Mouse (Mus musculus): ENCODE results near the gene Gsn. TPM values are rescaled to one million over a fixed set of nuclear protein-coding genes. Genes with fewer than 3 reads are reported as not detected.

The Gsn gene
- polyA plus RNA-seq, 1 experiment from 2014 or later: 29.9 TPM

DNA sequence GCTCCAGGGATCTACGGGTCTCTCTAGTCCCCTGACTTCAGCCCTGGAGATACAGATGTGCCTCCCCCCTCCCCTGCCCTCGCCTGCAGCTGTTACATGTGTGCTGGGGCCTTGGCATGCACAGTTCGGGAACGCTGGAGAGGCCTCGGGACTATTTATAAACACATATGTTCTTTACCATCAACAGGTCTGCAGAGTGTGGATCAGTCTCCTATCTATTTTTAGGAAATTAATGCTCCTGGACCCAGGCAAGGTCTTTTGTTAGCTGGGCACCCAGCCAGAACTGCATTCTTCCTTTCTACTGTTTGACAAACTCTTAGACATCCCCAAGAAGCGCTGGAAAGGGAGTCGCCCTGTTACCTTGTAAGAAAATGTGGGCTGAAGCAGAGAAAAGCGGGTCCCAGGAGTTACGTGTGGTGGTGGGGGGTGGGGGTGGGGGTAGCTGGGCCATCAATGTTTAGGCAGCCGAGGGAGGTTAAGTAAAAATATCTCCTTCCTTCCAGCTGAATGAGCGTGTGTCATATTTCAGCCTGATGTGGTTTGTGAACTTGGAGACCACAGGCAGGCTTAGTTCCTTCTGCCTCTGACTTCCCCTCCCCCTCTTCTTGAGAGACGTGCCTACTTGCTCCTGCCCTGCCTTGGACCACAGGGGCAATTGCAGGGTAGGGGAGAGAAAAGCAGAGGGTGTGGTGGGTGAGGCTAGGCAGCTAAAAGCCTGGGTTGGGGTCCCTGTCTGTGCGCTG, 3.3 kb downstream of the Gsn start:
- 50% methylated on average over 13 of the region's 13 CpGs for WGBS
- H3K9me3 ChIP-seq (ENCODE audit: control insufficient read depth, low read length): no peaks in the 10 kb centered on the region
- no peak overlapping the region for H3K9ac ChIP-seq (ENCODE audit: low read length)
- no peak overlapping the region for H3K27ac ChIP-seq (ENCODE audit: low read depth, low read length)
- H3K4me3 ChIP-seq (ENCODE audit: low read depth, low read length): no peak overlapping the region
- no peak overlapping the region for H3K4me2 ChIP-seq
- peaks cover 17% of the 10 kb centered on the region for H3K27me3 ChIP-seq (ENCODE audit: control insufficient read depth, insufficient read depth, low read length)
- ATAC-seq (ENCODE audit: low FRiP score) (no peak), DNase-seq (ENCODE audit: low spot score, missing footprints) (no peak)
- H3K36me3 ChIP-seq (ENCODE audit: control insufficient read depth, insufficient read depth, low read length): no peaks in the 10 kb centered on the region
- peaks cover 5% of the 10 kb centered on the region for H3K4me1 ChIP-seq (ENCODE audit: control insufficient read depth, insufficient read depth, low read length)

DNA sequence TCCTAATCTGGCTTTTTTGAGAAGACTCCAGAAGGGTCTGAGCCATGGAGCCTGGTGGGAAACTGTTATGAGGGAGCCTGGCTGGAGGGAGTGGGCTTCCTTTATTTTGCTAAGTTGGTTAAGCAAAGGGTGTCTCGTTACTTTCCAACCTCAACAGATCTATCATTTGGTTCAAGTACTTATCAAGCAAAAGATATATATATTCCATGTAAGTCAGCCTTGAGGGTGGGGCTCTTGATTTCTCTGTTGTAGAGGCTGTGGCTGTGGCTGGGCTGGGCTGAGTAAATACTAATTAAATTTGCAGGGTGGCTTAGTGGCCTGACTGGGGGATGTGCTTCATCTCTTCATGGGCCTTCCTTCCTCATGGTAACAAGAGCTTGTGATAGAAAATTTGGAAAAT, 4.1 kb downstream of the Gsn start:
- Histone ChIP-seq H3K27me3 (ENCODE audit: control insufficient read depth, insufficient read depth, low read length) (peaks cover 15% of the 10 kb centered on the region), H3K4me1 (ENCODE audit: control insufficient read depth, insufficient read depth, low read length) (peaks cover 5% of the 10 kb centered on the region), H3K4me2 (no peak overlapping the region), H3K4me3 (ENCODE audit: low read depth, low read length) (no peak overlapping the region), H3K36me3 (ENCODE audit: control insufficient read depth, insufficient read depth, low read length) (no peaks in the 10 kb centered on the region), H3K9me3 (ENCODE audit: control insufficient read depth, low read length) (no peaks in the 10 kb centered on the region), H3K27ac (ENCODE audit: low read depth, low read length) (no peak overlapping the region), H3K9ac (ENCODE audit: low read length) (no peak overlapping the region)
- WGBS: 66% methylated on average over 1 of the region's 1 CpGs
- DNase-seq (ENCODE audit: low spot score, missing footprints) (no peak), ATAC-seq (ENCODE audit: low FRiP score) (no peak)

DNA sequence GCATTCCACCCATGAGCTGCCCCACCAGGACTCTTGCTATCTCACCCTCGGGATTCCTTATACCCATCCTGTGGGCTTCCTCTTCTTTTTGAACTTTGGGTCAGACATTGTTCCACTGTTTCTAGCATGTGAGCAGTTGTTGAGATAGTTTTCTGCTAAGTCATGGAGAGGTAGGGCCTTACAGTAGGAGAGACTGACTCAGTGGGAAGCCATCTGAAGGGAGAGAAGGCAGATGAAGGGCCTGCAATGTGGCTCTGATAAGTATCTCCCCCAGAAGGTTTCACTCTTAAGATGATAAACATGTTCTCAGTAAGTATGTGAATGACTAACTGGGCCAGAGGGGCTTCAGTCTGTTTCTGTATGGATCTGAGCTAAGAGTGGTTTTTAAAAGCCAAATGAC, 7.9 kb downstream of the Gsn start:
- H3K4me2 ChIP-seq: no peak overlapping the region
- H3K36me3 ChIP-seq (ENCODE audit: control insufficient read depth, insufficient read depth, low read length): no peaks in the 10 kb centered on the region
- H3K9me3 ChIP-seq (ENCODE audit: control insufficient read depth, low read length): no peaks in the 10 kb centered on the region
- ATAC-seq (ENCODE audit: low FRiP score) (no peak), DNase-seq (ENCODE audit: low spot score, missing footprints) (no peak)
- H3K27me3 ChIP-seq (ENCODE audit: control insufficient read depth, insufficient read depth, low read length): no peaks in the 10 kb centered on the region
- no peak overlapping the region for H3K4me3 ChIP-seq (ENCODE audit: low read depth, low read length)
- H3K9ac ChIP-seq (ENCODE audit: low read length): no peak overlapping the region
- no peaks in the 10 kb centered on the region for H3K4me1 ChIP-seq (ENCODE audit: control insufficient read depth, insufficient read depth, low read length)
- no peak overlapping the region for H3K27ac ChIP-seq (ENCODE audit: low read depth, low read length)
- 91% methylated on average over 1 of the region's 1 CpGs for WGBS

DNA sequence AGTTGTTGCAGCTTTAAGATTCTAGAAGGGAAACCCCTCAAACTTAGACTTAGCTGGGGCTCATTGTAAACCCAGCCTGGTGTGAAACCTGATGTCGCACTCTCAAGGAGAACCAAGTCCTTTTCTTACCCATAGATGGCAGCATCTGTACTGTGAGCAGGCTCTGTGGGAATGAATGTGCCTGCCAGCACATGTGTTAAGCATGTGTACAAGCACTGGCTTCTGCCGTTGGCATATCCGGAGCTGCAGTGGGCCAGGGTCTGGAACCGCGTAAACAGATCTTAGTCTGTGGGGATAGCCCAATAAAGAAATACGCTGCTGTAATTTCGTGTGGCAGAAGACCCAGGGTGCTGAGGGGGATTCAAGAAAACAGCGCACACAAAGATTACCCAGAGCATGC, 9.1 kb downstream of the Gsn start:
- no peak overlapping the region for H3K4me3 ChIP-seq (ENCODE audit: low read depth, low read length)
- ATAC-seq (ENCODE audit: low FRiP score): no peak
- 60% methylated on average over 8 of the region's 8 CpGs for WGBS
- no peaks in the 10 kb centered on the region for H3K36me3 ChIP-seq (ENCODE audit: control insufficient read depth, insufficient read depth, low read length)
- H3K27me3 ChIP-seq (ENCODE audit: control insufficient read depth, insufficient read depth, low read length): no peaks in the 10 kb centered on the region
- no peak overlapping the region for H3K9ac ChIP-seq (ENCODE audit: low read length)
- H3K4me1 ChIP-seq (ENCODE audit: control insufficient read depth, insufficient read depth, low read length): no peaks in the 10 kb centered on the region
- H3K9me3 ChIP-seq (ENCODE audit: control insufficient read depth, low read length): no peaks in the 10 kb centered on the region
- no peak overlapping the region for H3K27ac ChIP-seq (ENCODE audit: low read depth, low read length)
- H3K4me2 ChIP-seq: no peak overlapping the region
- DNase-seq (ENCODE audit: low spot score, missing footprints): no peak

DNA sequence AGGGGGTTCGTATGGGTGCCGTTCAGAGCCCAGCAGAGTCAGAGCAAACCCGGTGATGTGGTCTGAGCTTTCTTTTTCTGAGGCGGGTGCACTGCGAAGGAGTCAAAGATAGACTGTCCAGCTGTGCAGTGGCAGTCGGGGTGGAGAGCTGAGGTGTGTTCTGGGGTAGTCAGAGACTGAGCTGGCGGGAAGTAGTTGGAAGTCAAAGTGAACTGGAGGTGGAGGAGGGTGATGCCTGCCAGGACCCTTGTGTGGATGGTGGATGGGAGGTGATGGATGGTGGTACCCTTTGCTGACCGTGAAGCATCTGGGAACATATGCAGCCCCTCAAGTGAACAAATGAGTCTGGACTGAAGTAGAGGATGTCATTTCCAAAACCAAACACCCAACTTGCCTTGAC, 9.6 kb downstream of the Gsn start:
- H3K27me3 ChIP-seq (ENCODE audit: control insufficient read depth, insufficient read depth, low read length): no peaks in the 10 kb centered on the region
- H3K4me2 ChIP-seq: no peak overlapping the region
- WGBS: 87% methylated on average over 8 of the region's 8 CpGs
- H3K4me3 ChIP-seq (ENCODE audit: low read depth, low read length): no peak overlapping the region
- no peak overlapping the region for H3K9ac ChIP-seq (ENCODE audit: low read length)
- no peak for ATAC-seq (ENCODE audit: low FRiP score)
- no peak for DNase-seq (ENCODE audit: low spot score, missing footprints)
- H3K27ac ChIP-seq (ENCODE audit: low read depth, low read length): no peak overlapping the region
- H3K36me3 ChIP-seq (ENCODE audit: control insufficient read depth, insufficient read depth, low read length): no peaks in the 10 kb centered on the region
- no peaks in the 10 kb centered on the region for H3K9me3 ChIP-seq (ENCODE audit: control insufficient read depth, low read length)
- H3K4me1 ChIP-seq (ENCODE audit: control insufficient read depth, insufficient read depth, low read length): no peaks in the 10 kb centered on the region; the same call in 1 of the 2 replicates

DNA sequence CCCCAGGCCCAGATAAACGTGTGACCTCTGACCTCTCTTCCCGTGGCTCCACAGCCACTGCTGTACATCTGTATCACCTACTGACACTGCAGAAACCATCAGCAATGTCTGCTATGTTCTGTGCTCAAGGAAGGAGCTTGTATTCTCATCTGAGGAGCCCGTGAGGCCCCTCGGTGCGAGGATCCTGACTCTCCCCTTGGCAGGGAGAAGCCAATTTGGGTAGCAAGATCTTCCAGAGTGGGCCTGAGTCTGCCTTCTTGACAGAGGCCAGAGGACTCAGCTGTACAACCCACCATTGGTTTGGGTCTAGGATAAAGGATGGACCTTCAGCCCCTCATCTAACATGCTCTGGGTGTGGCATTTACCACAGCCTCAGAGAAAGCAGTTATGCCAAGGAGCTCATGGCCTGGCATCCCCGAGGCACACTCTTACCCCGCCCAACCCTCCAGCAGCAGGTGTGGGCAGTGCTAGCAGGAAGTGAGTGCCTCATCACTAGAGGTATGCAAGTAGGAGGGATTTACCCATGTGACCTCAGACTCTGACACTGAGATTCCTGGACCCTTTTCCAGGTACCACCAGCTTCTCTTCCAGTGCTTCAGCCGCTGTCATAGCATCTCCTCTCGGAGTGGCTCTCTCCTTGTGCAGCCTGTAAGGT, 10.2 kb downstream of the Gsn start:
- 72% methylated on average over 9 of the region's 9 CpGs for WGBS

DNA sequence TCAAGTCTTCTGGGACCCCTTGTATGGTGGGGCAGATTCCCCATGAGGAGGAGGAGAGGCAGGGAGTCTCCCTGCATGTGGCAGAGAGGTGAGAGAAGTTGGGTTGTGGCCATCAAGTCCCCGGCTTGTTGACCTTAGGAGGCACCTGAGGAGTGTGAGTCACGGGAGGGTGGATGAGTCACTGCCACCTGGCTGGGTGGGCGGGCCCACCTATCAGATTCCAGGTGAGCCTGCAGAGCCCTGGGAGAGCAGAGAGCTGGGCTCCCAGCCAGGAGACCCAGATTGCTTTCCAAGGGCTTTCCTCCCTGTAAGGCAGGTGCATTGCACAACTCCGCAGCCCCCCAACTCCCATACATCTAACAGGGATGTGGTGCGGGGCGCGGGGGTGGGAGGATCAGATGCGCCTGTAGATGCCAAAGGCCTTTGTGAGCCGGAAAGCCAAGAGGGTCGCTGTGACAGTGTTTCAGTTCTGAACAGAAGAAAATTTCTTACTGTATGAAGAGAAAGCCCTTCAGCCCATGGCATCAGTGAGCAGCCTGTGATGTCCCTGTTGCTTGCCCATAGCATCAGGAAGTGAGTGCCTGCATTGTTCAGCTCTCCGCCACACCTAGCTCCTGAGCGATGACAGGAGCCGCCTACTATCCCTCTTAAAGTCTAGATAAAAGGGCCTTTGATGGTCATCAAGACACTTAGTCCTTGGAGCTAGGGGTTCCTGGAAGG, 11.1 kb downstream of the Gsn start:
- no peaks in the 10 kb centered on the region for H3K27me3 ChIP-seq (ENCODE audit: control insufficient read depth, insufficient read depth, low read length)
- H3K4me2 ChIP-seq: no peak overlapping the region
- no peaks in the 10 kb centered on the region; the same call in 1 of the 2 replicates for H3K4me1 ChIP-seq (ENCODE audit: control insufficient read depth, insufficient read depth, low read length)
- no peaks in the 10 kb centered on the region for H3K9me3 ChIP-seq (ENCODE audit: control insufficient read depth, low read length)
- no peaks in the 10 kb centered on the region for H3K36me3 ChIP-seq (ENCODE audit: control insufficient read depth, insufficient read depth, low read length)
- DNase-seq (ENCODE audit: low spot score, missing footprints): no peak
- 85% methylated on average over 13 of the region's 13 CpGs for WGBS
- no peak overlapping the region for H3K4me3 ChIP-seq (ENCODE audit: low read depth, low read length)
- no peak overlapping the region for H3K27ac ChIP-seq (ENCODE audit: low read depth, low read length)
- ATAC-seq (ENCODE audit: low FRiP score): no peak
- no peak overlapping the region for H3K9ac ChIP-seq (ENCODE audit: low read length)

More for the DNA sequence above, 10.2 kb downstream of the Gsn start:
- no peaks in the 10 kb centered on the region for H3K36me3 ChIP-seq (ENCODE audit: control insufficient read depth, insufficient read depth, low read length)
- H3K9me3 ChIP-seq (ENCODE audit: control insufficient read depth, low read length): no peaks in the 10 kb centered on the region
- no peak for DNase-seq (ENCODE audit: low spot score, missing footprints)
- H3K4me2 ChIP-seq: no peak overlapping the region
- no peak overlapping the region for H3K4me3 ChIP-seq (ENCODE audit: low read depth, low read length)
- no peak overlapping the region for H3K9ac ChIP-seq (ENCODE audit: low read length)
- no peak for ATAC-seq (ENCODE audit: low FRiP score)
- H3K27me3 ChIP-seq (ENCODE audit: control insufficient read depth, insufficient read depth, low read length): no peaks in the 10 kb centered on the region
- no peaks in the 10 kb centered on the region; the same call in 1 of the 2 replicates for H3K4me1 ChIP-seq (ENCODE audit: control insufficient read depth, insufficient read depth, low read length)
- no peak overlapping the region for H3K27ac ChIP-seq (ENCODE audit: low read depth, low read length)

DNA sequence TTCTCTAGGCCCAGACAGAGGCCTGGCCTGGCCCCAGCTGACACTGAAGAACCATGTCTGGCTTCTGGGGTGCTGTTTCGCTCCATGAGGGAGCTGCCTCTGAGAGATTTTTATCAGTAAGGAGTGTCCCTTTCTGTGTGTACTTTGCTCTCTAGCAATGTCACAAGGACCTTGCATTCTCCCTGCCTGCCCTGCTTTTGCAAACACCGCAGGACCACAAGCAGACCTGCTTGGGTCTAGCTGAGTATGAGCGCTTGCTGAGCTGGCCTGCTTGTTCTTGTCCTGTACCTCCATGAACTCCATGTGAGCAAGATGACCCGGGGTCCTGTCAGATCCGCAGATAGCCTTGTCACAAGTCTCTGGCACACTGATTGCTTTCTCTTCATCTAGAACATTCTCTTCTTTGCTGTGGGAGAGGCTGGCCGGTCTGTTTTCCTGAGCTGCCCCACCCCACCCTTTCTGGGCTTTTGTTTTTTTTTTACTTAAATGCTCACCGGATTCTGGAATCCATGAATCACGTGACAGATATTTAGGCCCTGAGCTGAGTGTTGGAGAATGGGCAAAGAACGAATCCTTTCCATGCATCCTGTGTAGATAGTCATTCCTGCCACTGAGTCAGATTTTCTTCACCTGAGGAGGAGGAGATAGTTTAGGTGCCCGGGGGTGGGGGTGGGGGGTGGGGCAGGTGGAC, 11.8 kb downstream of the Gsn start:
- Histone ChIP-seq H3K4me2 (no peak overlapping the region), H3K4me1 (ENCODE audit: control insufficient read depth, insufficient read depth, low read length) (no peaks in the 10 kb centered on the region; the same call in 1 of the 2 replicates), H3K9me3 (ENCODE audit: control insufficient read depth, low read length) (no peaks in the 10 kb centered on the region), H3K4me3 (ENCODE audit: low read depth, low read length) (no peak overlapping the region), H3K36me3 (ENCODE audit: control insufficient read depth, insufficient read depth, low read length) (no peaks in the 10 kb centered on the region), H3K27me3 (ENCODE audit: control insufficient read depth, insufficient read depth, low read length) (no peaks in the 10 kb centered on the region), H3K27ac (ENCODE audit: low read depth, low read length) (no peak overlapping the region), H3K9ac (ENCODE audit: low read length) (no peak overlapping the region)
- WGBS: 82% methylated on average over 10 of the region's 10 CpGs
- no peak for ATAC-seq (ENCODE audit: low FRiP score)
- no peak for DNase-seq (ENCODE audit: low spot score, missing footprints)

Data from midbrain, embryonic 11.5 days (tissue).